Mouse (Mus musculus): Measurements from ENCODE around the gene Atp8b2.

- no peak for TF ChIP-seq CTCF (IDR thresholded peaks at IDR 0.05)
- TF ChIP-seq POLR2A (IDR thresholded peaks at IDR 0.05; ENCODE audit: insufficient read depth, low read depth, low read length) = no peak
These were observed 55.5 kb downstream of the Atp8b2 start for GRCm38 (mm10) chr3:89907846-89908245.
